Mouse (Mus musculus) kidney, embryonic 15.5 days (tissue): Measurements from ENCODE around the gene Vmn1r114. TPM values are rescaled to one million over a fixed set of nuclear protein-coding genes. Genes with fewer than 3 reads are reported as not detected.
"Not testable (repeated sequence)": the region's sequence is repeated elsewhere in the genome, so short reads cannot be mapped to it uniquely, and the experiment has no call there.

Source experiments
- ATAC-seq: fragments of 200-750 bp; cut with Nextera tagmentation; replicated peaks from 2 replicates; pipeline ENCODE4 v1.8.0; 2017; ENCODE audit warnings: moderate TSS enrichment; ENCODE audit not compliant: low FRiP score
- H3K27ac ChIP-seq: fragments of 300-500 bp; sonication (generic); 2 replicates; pipeline ENCODE4 v1.5.1; 2015; ENCODE audit warnings: mild to moderate bottlenecking, inconsistent platforms
- H3K27me3 ChIP-seq: fragments of 300-500 bp; sonication (generic); 2 replicates; pipeline ENCODE4 v1.6.1; 2015; ENCODE audit warnings: inconsistent platforms
- H3K36me3 ChIP-seq: fragments of 300-500 bp; sonication (generic); 2 replicates; pipeline ENCODE4 v1.6.1; 2015; ENCODE audit warnings: inconsistent platforms
- H3K4me1 ChIP-seq: fragments of 300-500 bp; sonication (generic); 2 replicates; pipeline ENCODE4 v1.6.1; 2015; ENCODE audit warnings: inconsistent platforms
- H3K4me2 ChIP-seq: fragments of 300-500 bp; sonication (generic); 2 replicates; pipeline ENCODE4 v1.6.1; 2015; ENCODE audit warnings: moderate library complexity, mild to moderate bottlenecking, inconsistent platforms
- H3K4me3 ChIP-seq: fragments of 300-500 bp; sonication (generic); replicated peaks from 2 replicates; pipeline ENCODE4 v1.5.1; 2015; ENCODE audit warnings: mild to moderate bottlenecking, inconsistent platforms
- H3K9ac ChIP-seq: fragments of 300-500 bp; sonication (generic); 2 replicates; pipeline ENCODE4 v1.6.1; 2015; ENCODE audit warnings: mild to moderate bottlenecking, inconsistent platforms
- H3K9me3 ChIP-seq: fragments of 300-500 bp; sonication (generic); replicated peaks from 2 replicates; pipeline ENCODE4 v1.6.1; 2016; ENCODE audit warnings: inconsistent platforms
- WGBS: fragments of 180-500 bp; shearing (Covaris S2); methylation state at CpG from one replicate; pipeline ENCODE4 v1.1.7; 2015; ENCODE audit warnings: mixed read lengths; 5-methylcytosine and 5-hydroxymethylcytosine counted together
- polyA plus RNA-seq: library from polyadenylated mRNA; unstranded; fragments of >200 nt; fragmentation: Nextera tagmentation; extraction: Ambion mirVana; gene quantifications from 2 replicates; pipeline ENCODE4 v1.2.1, GENCODE M21; 2015

Vmn1r114 gene
- not detected in 2 replicates for polyA plus RNA-seq

GRCm38 (mm10) chr7:20812086-20812485, at the start of gene Vmn1r114:
Vmn1r114 (minus strand) TSS chr7:20812186.
- H3K4me2 ChIP-seq, H3K27me3 ChIP-seq, ATAC-seq, H3K9me3 ChIP-seq, H3K36me3 ChIP-seq, H3K9ac ChIP-seq, H3K4me3 ChIP-seq, H3K4me1 ChIP-seq, H3K27ac ChIP-seq: not testable (repeated sequence)
- WGBS = no CpG with 5 or more reads among the region's 5 CpGs

GRCm38 (mm10) chr7:20844885-20845284, 32.9 kb upstream of the Vmn1r114 start, which contains the start of gene Vmn1r115:
Vmn1r115 (minus strand) TSS chr7:20844985.
- H3K9me3 ChIP-seq, H3K4me1 ChIP-seq, H3K36me3 ChIP-seq, H3K27ac ChIP-seq, H3K4me3 ChIP-seq, H3K27me3 ChIP-seq, H3K4me2 ChIP-seq, H3K9ac ChIP-seq, ATAC-seq: not testable (repeated sequence)
- WGBS = 80% methylated on average over 1 of the region's 3 CpGs

DNA sequence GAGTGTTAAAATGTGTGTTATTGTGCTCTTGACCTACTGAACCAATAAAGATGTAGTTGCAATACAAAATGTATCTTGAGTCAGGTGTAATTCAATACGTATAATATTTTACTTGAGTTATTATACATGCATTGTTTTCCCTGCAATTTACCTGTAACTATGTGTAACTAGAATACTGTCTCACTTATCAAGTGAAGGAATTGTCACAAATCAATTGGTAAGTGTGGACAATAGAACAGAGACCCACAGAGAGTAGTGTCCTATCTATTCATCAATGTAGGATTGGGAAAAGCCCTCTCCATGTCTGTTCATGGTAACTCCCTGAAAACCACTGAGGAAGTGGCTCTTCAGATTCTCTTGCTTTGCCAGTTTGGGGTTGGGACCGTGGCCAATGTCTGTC, 25.0 kb downstream of the Vmn1r114 start, which contains the start of gene Vmn1r113:
Vmn1r113 (plus strand) TSS at position 301 of the 400 bp plus-strand sequence.
- not testable (repeated sequence) for H3K4me3 ChIP-seq, ATAC-seq, H3K4me2 ChIP-seq, H3K27me3 ChIP-seq, H3K9ac ChIP-seq, H3K36me3 ChIP-seq, H3K9me3 ChIP-seq, H3K27ac ChIP-seq, H3K4me1 ChIP-seq
- 62% methylated on average over 2 of the region's 2 CpGs for WGBS

- not testable (repeated sequence) for H3K9me3 ChIP-seq, ATAC-seq, H3K27ac ChIP-seq, H3K27me3 ChIP-seq, H3K36me3 ChIP-seq, H3K9ac ChIP-seq, H3K4me2 ChIP-seq, H3K4me1 ChIP-seq, H3K4me3 ChIP-seq
- no CpG with 5 or more reads among the region's 3 CpGs for WGBS
Observed at GRCm38 (mm10) chr7:20770885-20771284, 41.1 kb downstream of the Vmn1r114 start, which contains the start of gene Vmn1r112. Vmn1r112 (plus strand) TSS chr7:20771185.

Other genes starting within 250 kb of the Vmn1r114 start
- not detected in 2 replicates for gene Gm4141, start 235.9 kb downstream of the Vmn1r114 start, polyA plus RNA-seq
- not detected in 2 replicates for gene Gm4513, start 213.2 kb downstream of the Vmn1r114 start, polyA plus RNA-seq
- gene Vmn1r107, start 143.3 kb downstream of the Vmn1r114 start, polyA plus RNA-seq = not detected in 2 replicates
- gene Vmn1r111, start 109.0 kb downstream of the Vmn1r114 start, polyA plus RNA-seq = not detected in 2 replicates
- gene Gm10668, start 81.6 kb downstream of the Vmn1r114 start, polyA plus RNA-seq = not detected in 2 replicates
- not detected in 2 replicates for gene Vmn1r112, start 41.0 kb downstream of the Vmn1r114 start, polyA plus RNA-seq
- not detected in 2 replicates for gene Vmn1r113, start 24.9 kb downstream of the Vmn1r114 start, polyA plus RNA-seq
- gene Vmn1r115, start 32.8 kb upstream of the Vmn1r114 start, polyA plus RNA-seq = not detected in 2 replicates
- gene Vmn1r116, start 60.1 kb upstream of the Vmn1r114 start, polyA plus RNA-seq = not detected in 2 replicates
- gene Vmn1r117, start 71.9 kb upstream of the Vmn1r114 start, polyA plus RNA-seq = not detected in 2 replicates
- not detected in 2 replicates for gene Vmn1r118, start 100.2 kb upstream of the Vmn1r114 start, polyA plus RNA-seq
- gene Vmn1r119, start 200.3 kb upstream of the Vmn1r114 start, polyA plus RNA-seq = not detected in 2 replicates
- gene Vmn1r120, start 241.6 kb upstream of the Vmn1r114 start, polyA plus RNA-seq = not detected in 2 replicates